Mouse (Mus musculus) intestine, embryonic 15.5 days (tissue): ENCODE results near the gene Sh3rf1. TPM values are rescaled to one million over a fixed set of nuclear protein-coding genes. Genes with fewer than 3 reads are reported as not detected.

Experiments used
- ATAC-seq: fragments of 200-750 bp; cut with Nextera tagmentation; 2 replicates; pipeline ENCODE4 v1.8.0; 2017; ENCODE audit warnings: moderate TSS enrichment, moderate library complexity
- H3K27ac ChIP-seq: fragments of 300-500 bp; sonication (generic); 2 replicates; pipeline ENCODE4 v1.5.1; 2015; ENCODE audit warnings: mild to moderate bottlenecking, inconsistent platforms
- H3K27me3 ChIP-seq: fragments of 300-500 bp; sonication (generic); replicated peaks from 2 replicates; pipeline ENCODE4 v1.6.1; 2015; ENCODE audit warnings: inconsistent platforms
- H3K36me3 ChIP-seq: fragments of 300-500 bp; sonication (generic); 2 replicates; pipeline ENCODE4 v1.6.1; 2015; ENCODE audit warnings: inconsistent platforms
- H3K4me1 ChIP-seq: fragments of 300-500 bp; sonication (generic); replicated peaks from 2 replicates; pipeline ENCODE4 v1.6.1; 2015; ENCODE audit warnings: inconsistent platforms
- H3K4me2 ChIP-seq: fragments of 300-500 bp; sonication (generic); replicated peaks from 2 replicates; pipeline ENCODE4 v1.6.1; 2015; ENCODE audit warnings: mild to moderate bottlenecking, inconsistent platforms
- H3K4me3 ChIP-seq: fragments of 300-500 bp; sonication (generic); replicated peaks from 2 replicates; pipeline ENCODE4 v1.5.1; 2015; ENCODE audit warnings: inconsistent platforms
- H3K9ac ChIP-seq: fragments of 300-500 bp; sonication (generic); 2 replicates; pipeline ENCODE4 v1.6.1; 2015; ENCODE audit warnings: inconsistent platforms
- H3K9me3 ChIP-seq: fragments of 300-500 bp; sonication (generic); 2 replicates; pipeline ENCODE4 v1.6.1; 2016; ENCODE audit warnings: inconsistent platforms
- WGBS: fragments of 180-500 bp; shearing (Covaris S2); methylation state at CpG from one replicate; pipeline ENCODE4 v1.1.7; 2015; 5-methylcytosine and 5-hydroxymethylcytosine counted together
- polyA plus RNA-seq: library from polyadenylated mRNA; unstranded; fragments of >200 nt; fragmentation: Nextera tagmentation; extraction: Ambion mirVana; gene quantifications from 2 replicates; pipeline ENCODE4 v1.2.1, GENCODE M21; 2015

Sh3rf1 gene
- polyA plus RNA-seq, 1 experiment from 2014 or later, result 11.4 TPM

DNA sequence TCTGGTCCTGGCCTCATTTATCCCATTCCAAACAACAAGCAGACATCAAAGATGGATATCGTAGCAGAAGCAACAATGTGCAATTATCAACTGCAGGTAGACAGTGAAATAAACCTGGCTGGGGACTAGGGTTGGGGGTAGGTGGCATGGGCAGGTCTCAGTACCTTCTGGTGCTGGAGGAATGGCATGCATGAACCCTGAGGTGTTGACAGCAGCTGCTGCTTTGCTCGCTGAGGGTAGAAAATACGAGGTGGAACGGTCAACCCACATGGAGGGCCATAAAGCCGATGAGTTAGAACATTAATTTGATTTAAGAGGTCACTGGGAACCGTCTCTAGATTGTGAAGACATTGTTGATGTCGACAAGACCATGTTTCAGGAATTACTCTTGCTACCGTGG, 98.8 kb downstream of the Sh3rf1 start:
- Histone ChIP-seq H3K9me3 (no peaks in the 10 kb centered on the region), H3K9ac (no peak overlapping the region), H3K27me3 (no peaks in the 10 kb centered on the region), H3K4me1 (no peaks in the 10 kb centered on the region), H3K4me2 (no peak overlapping the region), H3K27ac (no peak overlapping the region), H3K36me3 (no peaks in the 10 kb centered on the region), H3K4me3 (no peak overlapping the region)
- 61% methylated on average over 8 of the region's 8 CpGs for WGBS
- no peak for ATAC-seq

DNA sequence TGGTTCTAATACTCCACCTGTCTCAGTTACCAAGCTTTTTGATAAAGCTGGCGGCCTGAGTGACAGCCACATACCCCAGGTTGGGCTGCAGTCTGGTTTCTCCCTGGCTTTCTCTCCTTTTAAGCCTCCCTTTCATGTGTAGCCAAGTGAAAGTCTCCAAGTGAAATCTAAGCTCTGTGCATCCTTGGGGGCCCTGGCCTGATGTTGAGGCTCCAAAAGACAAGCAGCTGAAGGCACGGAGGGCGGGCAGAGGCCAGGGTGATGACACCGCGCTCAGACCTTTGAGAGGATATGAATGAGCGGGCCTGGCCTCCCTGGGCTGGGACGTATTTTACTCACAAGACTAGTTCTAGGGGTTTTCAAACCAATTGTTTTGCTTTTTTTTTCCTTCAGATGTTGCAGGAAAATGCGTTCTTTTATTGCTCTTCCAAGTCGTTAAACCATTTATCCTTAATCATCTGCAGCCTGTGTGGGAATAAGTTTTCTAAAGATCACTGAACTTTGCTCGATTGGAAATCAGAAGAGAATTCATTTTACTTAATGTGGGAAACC, 100.8 kb downstream of the Sh3rf1 start:
- H3K9me3 ChIP-seq, result no peaks in the 10 kb centered on the region
- no peak overlapping the region for H3K4me3 ChIP-seq
- no peaks in the 10 kb centered on the region for H3K36me3 ChIP-seq
- no peak overlapping the region for H3K4me2 ChIP-seq
- no peaks in the 10 kb centered on the region for H3K27me3 ChIP-seq
- H3K27ac ChIP-seq, result no peak overlapping the region
- H3K4me1 ChIP-seq, result no peaks in the 10 kb centered on the region
- H3K9ac ChIP-seq, result no peak overlapping the region
- ATAC-seq, result no peak; the same call in 1 of the 2 replicates
- 66% methylated on average over 10 of the region's 10 CpGs for WGBS

DNA sequence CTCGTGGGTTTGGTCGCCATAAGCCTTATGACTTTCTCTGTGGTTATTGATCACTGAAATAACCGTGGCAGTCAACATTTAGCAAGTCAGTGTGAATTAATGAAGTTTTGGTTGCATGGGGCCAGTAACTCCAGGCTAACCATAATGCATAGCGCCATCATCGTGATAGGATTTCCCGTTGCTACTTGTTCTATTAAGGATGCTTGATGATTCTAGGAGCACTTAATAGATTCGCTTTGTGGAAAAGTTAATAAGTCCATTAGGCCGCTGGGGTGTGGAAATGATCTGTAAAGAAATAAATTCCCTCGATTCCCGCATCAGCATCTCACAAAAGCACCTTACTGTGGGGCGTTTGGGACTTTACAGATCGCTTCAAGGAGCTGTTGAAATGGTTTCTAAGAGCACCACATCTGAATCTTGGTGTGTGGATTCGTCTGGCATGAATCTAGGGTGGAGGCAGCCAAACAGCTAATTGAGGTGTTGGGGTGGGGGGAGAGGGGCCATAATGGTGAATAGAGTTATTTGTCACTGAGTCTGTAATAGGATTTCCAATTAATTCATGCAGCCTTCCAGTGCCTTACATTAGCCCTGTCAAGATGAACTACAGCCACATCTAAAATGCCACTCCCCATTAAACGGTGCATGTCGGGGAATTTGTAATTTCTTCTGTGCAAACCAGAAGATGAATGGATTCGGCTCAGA, 101.5 kb downstream of the Sh3rf1 start:
- no peak overlapping the region for H3K27ac ChIP-seq
- no peaks in the 10 kb centered on the region for H3K36me3 ChIP-seq
- no peak overlapping the region for H3K9ac ChIP-seq
- 91% methylated on average over 16 of the region's 16 CpGs for WGBS
- H3K4me2 ChIP-seq, result no peak overlapping the region
- no peaks in the 10 kb centered on the region for H3K4me1 ChIP-seq
- no peak for ATAC-seq
- no peaks in the 10 kb centered on the region for H3K27me3 ChIP-seq
- no peak overlapping the region for H3K4me3 ChIP-seq
- no peaks in the 10 kb centered on the region for H3K9me3 ChIP-seq

DNA sequence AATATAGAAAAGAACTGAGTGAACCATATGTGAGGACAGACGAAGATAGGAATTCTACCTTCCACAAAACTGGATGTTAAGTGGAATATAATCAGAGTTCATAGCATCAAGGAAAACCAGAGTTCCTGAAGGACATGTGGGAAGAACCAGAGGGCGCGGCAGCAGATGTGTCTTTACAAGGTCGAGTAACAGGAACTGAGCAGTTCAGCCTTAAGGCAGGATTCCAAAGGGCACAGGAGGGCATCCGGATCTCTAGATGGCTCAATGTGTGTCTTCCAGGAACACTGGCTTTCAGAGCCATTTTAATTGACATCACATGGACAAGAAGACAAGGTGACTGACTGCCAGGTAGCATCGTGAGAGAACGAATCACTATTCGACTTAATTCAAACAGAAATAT, 102.6 kb downstream of the Sh3rf1 start:
- Histone ChIP-seq H3K4me1 (no peaks in the 10 kb centered on the region), H3K27me3 (no peaks in the 10 kb centered on the region), H3K9me3 (no peaks in the 10 kb centered on the region), H3K4me2 (no peak overlapping the region), H3K4me3 (no peak overlapping the region), H3K36me3 (no peaks in the 10 kb centered on the region), H3K9ac (no peak overlapping the region), H3K27ac (no peak overlapping the region)
- no peak for ATAC-seq
- WGBS, result 87% methylated on average over 8 of the region's 8 CpGs

DNA sequence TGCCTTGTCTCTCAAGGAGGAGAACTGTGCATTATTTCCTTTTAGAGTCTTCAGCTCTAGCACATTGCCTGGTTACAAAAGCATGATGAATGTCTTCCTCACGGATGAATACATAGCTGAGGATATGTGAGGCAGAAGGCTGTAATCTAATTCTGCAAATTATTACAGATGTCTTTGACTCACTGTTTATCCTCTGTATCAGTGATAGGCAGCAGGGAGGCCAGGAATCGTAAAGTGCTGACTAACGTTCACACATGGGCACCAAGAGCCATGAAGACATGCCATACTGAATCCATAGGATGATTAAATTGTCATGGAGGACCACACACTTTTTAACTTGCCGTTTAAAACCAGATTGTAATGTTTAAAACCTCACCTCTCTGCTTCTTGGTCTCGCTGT, 103.7 kb downstream of the Sh3rf1 start:
- 67% methylated on average over 5 of the region's 5 CpGs for WGBS
- H3K4me2 ChIP-seq, result no peak overlapping the region
- H3K9ac ChIP-seq, result no peak overlapping the region
- no peaks in the 10 kb centered on the region for H3K27me3 ChIP-seq
- no peaks in the 10 kb centered on the region for H3K9me3 ChIP-seq
- no peaks in the 10 kb centered on the region for H3K36me3 ChIP-seq
- H3K4me3 ChIP-seq, result no peak overlapping the region
- no peak overlapping the region for H3K27ac ChIP-seq
- ATAC-seq, result no peak
- no peaks in the 10 kb centered on the region for H3K4me1 ChIP-seq

DNA sequence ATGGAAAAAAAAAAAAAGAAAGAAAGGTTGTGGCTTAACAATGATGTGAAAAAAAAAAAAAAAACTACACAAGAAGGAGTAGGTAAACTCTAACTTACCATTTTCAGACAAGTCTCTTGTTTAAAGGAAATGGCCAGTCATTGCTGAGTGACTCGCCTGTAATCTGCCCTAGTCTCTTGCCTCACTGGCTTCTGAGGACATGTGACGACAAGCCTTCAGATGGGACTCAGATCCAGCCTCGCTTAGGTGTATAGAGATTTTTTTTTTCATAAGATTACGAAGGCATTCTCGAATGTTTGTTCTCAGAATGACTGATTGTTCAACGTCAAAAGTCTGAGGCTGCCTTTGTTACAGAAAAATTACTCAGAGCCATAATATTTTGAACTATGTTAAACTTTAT, 116.0 kb downstream of the Sh3rf1 start:
- Histone ChIP-seq H3K36me3 (no peaks in the 10 kb centered on the region; the same call in 1 of the 2 replicates), H3K4me3 (no peak overlapping the region), H3K9me3 (no peaks in the 10 kb centered on the region), H3K27me3 (no peaks in the 10 kb centered on the region), H3K27ac (no peak overlapping the region), H3K9ac (no peak overlapping the region), H3K4me1 (0 out of 2 replicates have a peak, but pooled peaks cover 7% of the 10 kb centered on the region), H3K4me2 (no peak overlapping the region)
- WGBS, result 81% methylated on average over 6 of the region's 6 CpGs
- ATAC-seq, result no peak

DNA sequence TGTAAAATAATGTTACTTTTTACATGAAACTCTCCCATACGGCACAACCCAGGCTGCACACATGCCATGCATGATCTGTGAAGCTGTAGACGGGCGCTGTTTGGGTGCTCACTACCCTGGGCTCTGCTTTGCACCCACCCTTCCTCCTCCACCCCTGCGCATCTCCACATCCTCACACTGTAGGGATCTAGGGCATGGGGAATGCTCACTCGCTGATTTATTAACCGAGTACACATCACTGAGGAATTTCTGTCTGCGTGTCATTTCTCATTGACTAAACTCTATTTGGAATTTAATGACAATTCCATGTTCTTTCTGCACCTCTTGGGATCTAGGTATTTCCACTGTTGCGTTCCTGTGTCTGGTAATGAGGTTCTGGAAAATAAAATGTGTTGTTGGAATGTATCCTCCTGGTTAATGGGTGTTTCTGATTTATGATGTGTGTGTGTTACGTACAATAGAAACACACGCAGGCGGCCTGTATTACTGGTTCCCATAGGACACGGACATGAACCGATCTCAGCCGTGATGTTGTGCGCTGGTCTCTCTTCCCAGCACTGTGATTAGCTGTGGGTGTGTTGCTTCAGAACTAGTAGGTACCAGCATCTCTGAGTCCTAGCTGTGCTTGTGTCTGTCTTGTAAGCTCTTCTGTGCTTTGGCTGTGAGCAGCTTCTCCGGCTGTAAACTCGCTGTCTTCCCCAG, 116.8 kb downstream of the Sh3rf1 start:
- Histone ChIP-seq H3K4me3 (no peak overlapping the region), H3K36me3 (no peaks in the 10 kb centered on the region; the same call in 1 of the 2 replicates), H3K27me3 (no peaks in the 10 kb centered on the region), H3K4me1 (0 out of 2 replicates have a peak, but pooled peaks cover 7% of the 10 kb centered on the region), H3K9me3 (no peaks in the 10 kb centered on the region), H3K9ac (no peak overlapping the region), H3K4me2 (no peak overlapping the region), H3K27ac (no peak overlapping the region)
- no peak for ATAC-seq
- WGBS, result 72% methylated on average over 17 of the region's 17 CpGs

DNA sequence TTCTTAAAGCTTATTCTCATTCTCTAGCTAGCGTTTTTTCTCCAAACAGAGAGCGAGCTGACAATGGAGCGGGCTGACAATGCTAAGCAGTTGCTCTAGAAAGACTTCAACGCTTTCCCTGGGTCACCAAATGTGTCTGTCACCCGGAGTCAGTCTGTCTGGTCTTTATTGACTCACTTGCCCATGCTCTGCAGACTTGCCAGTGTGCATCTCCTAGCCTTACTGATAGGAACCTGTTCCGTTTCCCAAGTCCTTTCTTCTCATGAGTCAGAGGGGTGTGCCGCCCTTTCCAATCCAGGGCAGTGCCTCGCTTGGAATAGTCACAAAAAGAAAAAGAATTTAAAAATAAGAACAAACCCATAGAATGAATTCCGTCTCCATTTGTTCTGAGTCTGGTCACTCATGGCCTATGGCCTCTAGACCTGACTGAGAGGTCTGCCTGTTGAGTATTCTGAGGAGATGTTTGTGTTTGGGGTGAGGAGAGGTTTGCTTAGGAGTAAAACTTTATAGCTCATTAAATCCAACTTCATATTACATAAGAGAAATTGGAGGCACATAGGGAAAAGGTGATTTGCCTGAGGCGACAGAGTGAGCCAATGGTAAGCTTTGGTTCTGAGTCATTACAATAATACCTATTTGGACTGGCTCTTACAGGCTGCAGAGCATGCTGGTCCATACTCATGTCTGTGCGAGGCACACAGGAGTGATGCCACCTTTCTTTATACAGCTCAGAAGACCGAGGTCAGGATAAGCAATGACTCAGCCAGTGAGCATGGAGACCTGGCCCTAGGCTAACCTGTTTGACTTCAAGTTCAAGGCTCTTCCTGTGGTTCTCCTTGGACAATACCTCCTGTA, 118.1 kb downstream of the Sh3rf1 start:
- Histone ChIP-seq H3K36me3 (no peaks in the 10 kb centered on the region), H3K27me3 (no peaks in the 10 kb centered on the region), H3K27ac (no peak overlapping the region), H3K4me1 (0 out of 2 replicates have a peak, but pooled peaks cover 7% of the 10 kb centered on the region), H3K9me3 (no peaks in the 10 kb centered on the region), H3K4me2 (no peak overlapping the region), H3K9ac (no peak overlapping the region), H3K4me3 (no peak overlapping the region)
- WGBS, result 67% methylated on average over 12 of the region's 12 CpGs
- peak; percentile 86 for ATAC-seq

DNA sequence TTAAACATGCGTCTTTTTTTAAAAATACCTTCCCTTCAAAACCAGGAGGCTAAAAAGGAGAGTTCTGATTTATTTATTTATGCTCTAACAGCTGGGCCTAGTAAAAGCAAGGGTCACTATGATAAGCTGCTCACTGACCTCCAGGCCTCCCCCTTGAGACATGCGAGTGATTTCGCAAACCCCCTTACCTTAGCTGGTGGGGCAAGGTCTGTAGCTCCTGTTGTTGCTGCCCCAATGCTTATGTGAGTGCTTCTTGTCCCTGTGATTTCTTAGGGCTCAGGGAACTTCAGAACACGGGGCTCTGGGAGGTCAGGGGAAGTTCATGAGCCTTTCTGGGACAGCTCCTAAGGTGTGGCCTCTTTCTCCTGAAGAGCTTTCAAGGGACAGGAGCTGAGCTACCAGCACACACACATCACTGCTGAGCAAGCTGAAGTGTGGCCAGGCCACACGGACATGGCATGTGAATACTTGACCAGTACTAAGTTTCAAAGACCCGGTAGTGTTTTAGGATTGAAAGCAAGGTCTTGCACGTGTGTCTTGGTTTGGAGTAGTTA, 118.9 kb downstream of the Sh3rf1 start:
- WGBS, result 61% methylated on average over 7 of the region's 7 CpGs
- Histone ChIP-seq H3K4me2 (no peak overlapping the region), H3K9ac (no peak overlapping the region), H3K27ac (0 out of 2 replicates have a peak overlapping the region, but pooled peaks have one; percentile 19), H3K27me3 (no peaks in the 10 kb centered on the region), H3K9me3 (no peaks in the 10 kb centered on the region), H3K36me3 (no peaks in the 10 kb centered on the region), H3K4me1 (0 out of 2 replicates have a peak, but pooled peaks cover 7% of the 10 kb centered on the region), H3K4me3 (no peak overlapping the region)
- ATAC-seq, result peak; percentile 63

DNA sequence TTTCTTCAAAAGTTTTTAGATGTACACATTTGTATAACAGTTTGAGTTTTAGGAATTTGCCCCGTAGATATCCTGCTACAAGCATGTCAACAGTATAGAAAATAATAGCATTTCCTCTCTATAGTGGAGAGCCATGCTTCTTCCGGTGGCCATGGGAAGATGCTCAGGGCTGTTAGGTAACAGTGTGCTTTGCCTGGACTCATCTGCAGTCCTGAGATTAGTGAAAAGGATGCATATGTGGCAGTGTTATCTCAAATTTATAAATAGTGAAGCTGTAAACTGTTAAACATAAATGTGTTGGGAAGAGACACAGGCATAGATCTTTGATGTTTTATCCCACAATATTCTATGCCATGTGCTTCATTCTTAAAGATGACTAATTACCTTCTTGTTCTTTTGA, 120.8 kb downstream of the Sh3rf1 start:
- H3K4me2 ChIP-seq, result no peak overlapping the region
- H3K27ac ChIP-seq, result no peak overlapping the region
- H3K4me1 ChIP-seq, result 0 out of 2 replicates have a peak, but pooled peaks cover 7% of the 10 kb centered on the region
- no peak for ATAC-seq
- no peak overlapping the region for H3K9ac ChIP-seq
- no peaks in the 10 kb centered on the region for H3K9me3 ChIP-seq
- H3K27me3 ChIP-seq, result no peaks in the 10 kb centered on the region
- H3K4me3 ChIP-seq, result no peak overlapping the region
- WGBS, result 83% methylated on average over 2 of the region's 2 CpGs
- no peaks in the 10 kb centered on the region for H3K36me3 ChIP-seq

DNA sequence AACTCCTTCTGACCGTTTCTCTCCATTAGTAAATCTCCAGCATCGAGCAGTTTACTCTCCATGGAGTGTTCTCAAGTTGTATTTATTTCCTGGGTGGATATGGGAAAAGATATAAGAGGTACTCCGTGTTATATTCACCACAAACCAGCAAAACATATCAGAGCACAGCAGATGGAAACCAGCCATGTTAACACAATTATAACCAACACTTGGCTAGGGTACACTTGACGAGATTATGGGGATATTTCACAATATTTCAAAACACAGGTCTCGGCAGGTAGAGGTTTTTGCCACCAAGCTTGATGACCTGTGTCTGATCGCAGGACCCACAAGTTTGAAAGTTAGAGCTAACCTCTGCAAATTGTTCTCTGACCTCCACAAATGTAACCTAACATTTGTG, 123.3 kb downstream of the Sh3rf1 start:
- no peak overlapping the region for H3K9ac ChIP-seq

DNA sequence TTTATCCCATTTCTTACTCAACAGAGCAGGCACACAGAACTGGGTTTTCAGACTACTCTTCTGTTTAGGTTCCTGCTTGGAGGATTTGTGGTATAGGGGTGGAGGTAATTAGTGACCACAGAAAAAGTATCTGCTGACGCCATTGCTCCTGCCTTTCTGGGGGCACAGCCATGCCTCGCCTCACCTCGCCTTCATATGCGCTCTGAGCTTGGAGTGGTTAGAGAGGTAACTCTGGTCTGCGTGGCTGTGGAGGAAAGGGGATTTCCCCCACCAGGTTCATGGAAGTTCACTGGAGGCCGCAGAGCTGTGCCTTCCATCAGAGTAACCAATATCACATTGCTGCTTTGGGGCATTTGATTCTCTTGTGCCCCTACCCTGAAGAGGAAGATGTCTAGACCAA, 123.9 kb downstream of the Sh3rf1 start:
- no peak overlapping the region for H3K4me2 ChIP-seq
- no peaks in the 10 kb centered on the region for H3K27me3 ChIP-seq
- H3K4me3 ChIP-seq, result no peak overlapping the region
- no peaks in the 10 kb centered on the region for H3K9me3 ChIP-seq
- no peak overlapping the region for H3K27ac ChIP-seq
- no peak overlapping the region for H3K9ac ChIP-seq
- H3K4me1 ChIP-seq, result 0 out of 2 replicates have a peak, but pooled peaks cover 3% of the 10 kb centered on the region
- 84% methylated on average over 6 of the region's 6 CpGs for WGBS
- H3K36me3 ChIP-seq, result no peaks in the 10 kb centered on the region
- ATAC-seq, result no peak

More for the DNA sequence above, 123.3 kb downstream of the Sh3rf1 start:
- no peaks in the 10 kb centered on the region for H3K9me3 ChIP-seq
- no peaks in the 10 kb centered on the region for H3K27me3 ChIP-seq
- no peak overlapping the region for H3K27ac ChIP-seq
- no peak for ATAC-seq
- no peaks in the 10 kb centered on the region for H3K36me3 ChIP-seq
- H3K4me3 ChIP-seq, result no peak overlapping the region
- 0 out of 2 replicates have a peak, but pooled peaks cover 4% of the 10 kb centered on the region for H3K4me1 ChIP-seq
- no peak overlapping the region for H3K4me2 ChIP-seq
- WGBS, result 85% methylated on average over 6 of the region's 6 CpGs
